Mouse (Mus musculus): Measurements from ENCODE around the gene Kcnj1.

The Kcnj1 gene

DNA sequence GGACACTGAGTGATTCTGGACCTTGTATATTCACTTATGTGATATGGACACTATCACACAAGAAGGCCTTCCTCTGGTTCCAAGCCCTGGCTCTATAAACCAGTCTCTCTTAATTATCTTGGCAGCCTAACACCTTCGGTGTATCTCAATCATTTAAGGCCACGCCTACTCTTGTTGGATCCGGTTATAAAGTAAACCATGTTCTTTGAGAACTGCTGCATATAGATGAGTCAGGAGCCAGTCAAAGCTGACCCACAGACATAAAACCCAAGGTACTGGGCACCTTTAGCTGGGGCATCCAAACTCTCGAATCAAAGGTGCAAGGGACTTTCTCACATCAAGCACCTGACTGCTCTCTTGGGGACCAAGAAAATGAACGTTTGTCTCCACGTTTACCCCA is at the start of gene Kcnj1:
Gene Kcnj1, plus strand, starts transcription at position 292 of the 400 bp plus-strand sequence.
- DNase-seq (ENCODE audit: low spot score in 2 of 2), result no peak

DNA sequence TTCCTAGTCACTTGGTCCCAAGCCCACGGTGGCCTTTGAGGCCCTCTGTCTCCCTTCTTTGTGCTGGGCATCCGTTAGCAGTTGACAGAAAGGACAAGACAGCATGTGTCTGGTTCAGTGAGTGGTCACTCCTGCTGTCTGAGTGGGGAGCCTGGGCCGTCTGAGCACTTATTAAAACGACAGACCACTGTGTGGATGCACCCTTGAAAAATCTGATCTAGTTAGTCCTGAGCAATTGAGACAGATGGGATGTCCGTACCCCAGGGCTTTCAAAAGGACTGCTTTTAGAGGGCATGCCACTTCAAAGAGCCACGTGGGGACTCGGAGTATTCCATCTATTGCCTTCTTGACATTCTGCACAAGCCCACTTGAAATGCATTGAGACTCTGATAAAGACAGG is 48.7 kb upstream of the Kcnj1 start:
- DNase-seq (ENCODE audit: low spot score in 2 of 2), result no peak

DNA sequence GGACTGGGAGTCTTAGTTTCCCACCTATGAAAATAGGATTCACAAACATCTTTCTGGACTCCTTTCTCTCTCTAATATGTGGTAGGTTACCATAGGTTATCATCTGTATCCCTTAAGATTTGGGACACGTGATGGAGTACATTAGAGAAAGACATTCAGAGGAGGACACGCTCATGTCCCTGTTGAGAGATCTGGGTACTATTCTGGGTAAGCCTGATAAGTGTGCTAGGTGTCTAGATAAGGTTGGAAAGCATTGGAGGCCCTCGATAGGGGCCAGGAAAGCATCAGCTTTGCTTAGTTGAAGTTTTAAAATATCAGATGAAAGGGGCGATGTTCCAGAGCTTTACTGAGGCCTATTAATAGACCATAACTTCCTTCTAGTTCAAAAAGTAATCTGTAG is 43.5 kb upstream of the Kcnj1 start:
- no peak for DNase-seq (ENCODE audit: low spot score in 2 of 2)

DNA sequence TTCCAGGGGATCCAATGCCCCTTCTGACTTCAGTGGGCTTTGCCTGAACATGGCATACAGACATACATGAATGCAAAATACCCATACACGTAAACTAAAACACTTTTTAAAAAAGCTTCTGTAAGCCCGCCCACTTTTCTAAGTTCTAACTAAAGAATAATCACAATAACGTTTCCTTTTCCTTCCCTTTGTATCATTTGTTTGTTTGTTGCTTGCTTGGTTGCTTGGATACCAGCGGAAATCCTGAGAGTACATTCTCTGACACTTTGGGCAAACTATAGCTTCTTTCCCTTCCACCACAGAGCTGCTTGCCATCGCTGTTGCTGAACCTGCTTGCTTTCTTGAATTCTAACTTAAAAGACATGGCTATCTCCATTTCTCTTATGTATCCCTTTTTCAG is 41.1 kb upstream of the Kcnj1 start:
- DNase-seq (ENCODE audit: low spot score in 2 of 2), result no peak

GRCm38 (mm10) chr9:32335389-32336150 is 36.7 kb upstream of the Kcnj1 start:
- no peak for DNase-seq (ENCODE audit: low spot score in 2 of 2)

GRCm38 (mm10) chr9:32340831-32341230 is 31.5 kb upstream of the Kcnj1 start:
- no peak for DNase-seq (ENCODE audit: low spot score in 2 of 2)

DNA sequence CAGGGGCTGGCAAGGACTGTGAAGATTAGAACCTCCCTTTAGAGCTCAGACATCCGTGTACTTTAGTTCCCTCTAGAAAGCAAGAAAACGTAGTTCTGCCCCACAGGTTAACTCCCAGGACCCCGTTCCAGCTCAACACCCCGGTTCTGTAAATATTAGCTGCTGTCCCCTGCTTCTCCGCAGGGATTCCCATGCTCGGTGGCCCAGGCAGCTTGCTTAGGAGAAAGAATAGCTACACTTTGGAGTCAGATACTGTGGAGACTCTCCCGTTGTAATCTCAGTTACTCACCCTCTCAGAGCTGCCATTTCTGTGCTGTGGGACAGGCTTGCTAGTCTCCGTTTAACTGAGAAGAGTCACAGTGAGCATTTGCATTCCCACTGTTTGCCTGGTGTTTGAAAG is 29.4 kb upstream of the Kcnj1 start:
- DNase-seq (ENCODE audit: low spot score in 2 of 2), result no peak

DNA sequence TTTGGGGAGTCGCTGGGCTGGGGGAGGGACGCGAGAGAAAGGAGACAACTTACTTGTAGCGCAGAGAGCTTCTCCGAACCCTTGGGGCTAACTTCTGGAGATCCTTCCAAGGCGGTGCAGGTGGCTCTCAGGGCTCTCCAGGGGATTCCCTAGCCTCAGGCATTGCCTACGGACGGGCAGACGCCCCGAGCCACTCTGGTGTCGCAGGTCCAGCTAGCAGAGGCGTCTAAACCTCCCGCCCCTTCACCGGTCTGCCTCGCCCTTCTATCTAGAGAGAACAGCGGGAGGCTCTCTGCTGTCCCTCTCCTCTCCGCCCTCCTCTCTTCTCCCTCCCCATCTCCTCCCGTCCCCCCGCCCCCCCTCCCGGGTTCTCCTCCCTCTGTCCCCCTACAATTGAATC is 28.2 kb upstream of the Kcnj1 start, which contains the start of gene Kcnj5:
Gene Kcnj5, minus strand, starts transcription at position 300 of the 400 bp plus-strand sequence.
- DNase-seq (ENCODE audit: low spot score in 2 of 2), result no peak

DNA sequence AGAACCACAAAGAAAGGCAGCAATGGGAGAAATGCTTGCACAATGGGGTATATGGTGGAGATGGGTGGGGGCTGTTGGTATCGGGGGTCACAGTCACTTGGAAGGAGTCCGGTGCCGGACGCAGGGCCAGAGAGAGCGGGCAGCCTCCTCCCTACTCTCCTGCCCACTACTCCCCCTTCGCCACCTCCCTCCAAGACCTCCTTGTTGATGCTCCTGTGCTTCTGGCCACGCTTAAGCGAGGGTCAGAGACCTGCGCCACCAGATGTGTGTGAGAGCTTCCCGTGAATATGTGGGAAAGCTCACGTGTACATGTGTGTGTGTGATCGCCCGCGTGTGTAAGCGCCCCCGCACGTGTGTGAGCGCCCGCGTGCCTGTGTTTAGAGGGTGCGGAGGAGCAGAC is 27.8 kb upstream of the Kcnj1 start:
- DNase-seq (ENCODE audit: low spot score in 2 of 2), result no peak

GRCm38 (mm10) chr9:32348096-32348495 is 24.2 kb upstream of the Kcnj1 start:
- no peak for DNase-seq (ENCODE audit: low spot score in 2 of 2)

DNA sequence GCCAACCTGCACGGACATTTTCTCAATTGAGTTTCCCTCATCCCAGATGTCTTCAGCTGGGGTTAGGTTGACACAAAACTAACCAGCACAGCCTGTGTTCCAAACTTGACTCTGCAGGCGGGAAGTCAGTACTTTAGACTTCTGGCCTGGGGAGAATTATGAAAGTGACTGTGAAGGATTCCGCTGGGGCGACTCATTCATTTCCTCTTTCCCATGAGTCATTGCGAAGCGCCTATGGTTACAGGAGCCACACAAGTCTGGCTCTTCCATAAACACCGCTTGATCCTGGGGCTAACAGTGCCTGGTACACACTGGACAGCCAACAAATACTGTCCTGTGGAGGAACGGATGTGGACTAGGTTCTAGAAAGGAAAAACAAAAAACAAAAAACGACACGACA is 22.9 kb upstream of the Kcnj1 start:
- DNase-seq (ENCODE audit: low spot score in 2 of 2), result no peak

DNA sequence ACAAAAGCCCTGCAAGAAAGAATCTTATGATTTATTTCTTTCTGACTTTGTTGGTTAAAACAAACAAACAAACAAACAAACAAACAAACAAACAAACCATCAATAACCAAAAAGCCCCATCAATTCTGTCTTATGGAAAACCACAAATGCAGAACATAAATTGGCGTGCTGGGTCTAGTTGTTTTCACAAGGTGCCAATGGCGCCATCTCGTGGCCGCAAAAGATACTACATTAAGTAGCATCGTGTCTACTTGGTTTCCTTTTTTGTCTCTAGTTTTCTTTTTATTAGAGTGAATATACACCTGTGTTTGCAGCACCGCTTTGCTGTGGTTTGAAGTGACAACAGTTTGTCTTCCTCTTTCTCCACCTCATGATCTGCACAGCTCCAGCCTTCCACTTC is 22.0 kb upstream of the Kcnj1 start:
- DNase-seq (ENCODE audit: low spot score in 2 of 2), result peak; percentile 25 to 50

GRCm38 (mm10) chr9:32360770-32361169 is 11.5 kb upstream of the Kcnj1 start:
- no peak for DNase-seq (ENCODE audit: low spot score in 2 of 2)

- DNase-seq (ENCODE audit: low spot score in 2 of 2), result no peak
Measured at GRCm38 (mm10) chr9:32368812-32369211, 3.5 kb upstream of the Kcnj1 start.

DNA sequence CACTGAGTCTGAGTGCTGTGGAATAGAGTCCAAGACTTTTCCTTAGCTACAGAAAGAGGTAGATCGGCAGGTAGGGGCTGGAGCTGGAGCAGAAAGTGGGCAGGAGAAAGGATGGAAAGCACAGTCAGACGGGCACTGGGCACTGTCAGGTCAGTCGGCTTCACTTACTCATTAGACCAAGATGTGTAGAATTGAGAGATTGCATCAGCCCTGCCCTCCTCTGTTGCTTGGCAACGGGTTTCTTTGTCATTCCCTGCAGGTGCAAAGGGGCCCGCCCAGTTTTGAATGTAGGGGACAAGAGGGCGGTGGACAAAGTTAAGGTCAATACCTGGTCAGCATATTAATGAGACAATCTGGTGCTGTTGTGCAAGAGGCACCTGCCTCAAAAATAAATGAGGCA is 2.9 kb upstream of the Kcnj1 start:
- no peak for DNase-seq (ENCODE audit: low spot score in 2 of 2)

DNA sequence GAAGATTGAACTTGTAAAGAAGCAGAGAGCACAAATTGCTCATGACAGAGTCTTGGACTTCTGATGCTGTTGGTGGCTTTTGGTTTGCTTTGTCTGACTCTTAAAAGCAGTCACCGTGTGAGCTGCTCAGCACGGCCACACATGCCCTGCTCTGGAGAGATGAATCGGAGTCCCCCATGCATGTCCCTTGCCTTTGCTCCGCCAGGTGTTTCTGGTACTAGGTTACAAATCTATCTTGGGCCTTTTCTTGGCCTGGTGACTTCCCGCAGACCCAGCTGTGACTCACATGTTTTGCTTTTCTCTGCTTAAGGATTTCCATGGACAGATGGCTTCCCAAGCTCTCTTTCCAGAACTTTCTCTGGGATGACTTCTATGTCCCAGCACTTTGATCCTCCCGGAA is 1.4 kb downstream of the Kcnj1 start:
- DNase-seq (ENCODE audit: low spot score in 2 of 2), result no peak

DNA sequence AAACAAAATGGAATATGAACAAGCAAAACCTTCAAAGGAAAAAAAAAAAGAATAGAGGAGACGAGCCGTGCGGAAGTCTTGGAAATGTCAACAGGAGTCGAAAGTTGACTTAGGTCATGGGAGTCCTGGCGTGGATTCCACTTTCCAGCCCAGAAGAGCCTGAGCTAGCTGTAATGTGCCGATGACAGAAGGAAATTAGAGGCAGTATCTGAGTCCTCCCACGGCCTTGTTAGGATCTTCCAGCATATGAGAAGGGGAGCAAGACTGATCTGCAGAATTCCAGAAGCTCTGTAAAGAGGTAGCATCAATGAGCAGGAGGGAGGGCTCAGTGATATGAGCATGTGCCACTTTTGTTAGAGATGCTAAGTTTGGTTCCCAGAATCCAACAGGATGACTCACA is 3.7 kb downstream of the Kcnj1 start:
- DNase-seq (ENCODE audit: low spot score in 2 of 2), result no peak

- no peak for DNase-seq (ENCODE audit: low spot score in 2 of 2)
Measured at GRCm38 (mm10) chr9:32376863-32377590, 4.7 kb downstream of the Kcnj1 start.

- no peak for DNase-seq (ENCODE audit: low spot score in 2 of 2)
Measured at GRCm38 (mm10) chr9:32384906-32385305, 12.6 kb downstream of the Kcnj1 start.

- DNase-seq (ENCODE audit: low spot score in 2 of 2), result no peak
Measured at GRCm38 (mm10) chr9:32388120-32388519, 15.8 kb downstream of the Kcnj1 start.

DNA sequence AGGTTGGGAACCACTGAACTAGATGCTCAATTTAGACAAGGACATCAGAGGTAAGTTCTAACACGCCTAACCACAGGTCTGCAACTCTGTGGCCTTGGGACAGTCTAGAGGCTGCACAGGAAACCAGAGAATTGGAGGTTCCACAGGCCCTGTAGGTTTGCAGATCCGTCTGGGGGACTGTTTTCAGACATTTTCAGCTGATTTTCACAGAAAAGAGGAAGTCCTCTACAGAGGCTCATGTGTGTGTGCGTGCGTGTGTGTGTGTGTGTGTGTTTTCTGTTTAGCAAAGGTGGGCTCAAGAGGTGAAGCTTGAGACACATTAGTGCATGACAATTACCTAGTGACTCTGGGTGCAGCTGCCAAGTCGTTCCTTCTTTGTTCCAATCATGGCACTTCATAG is 18.8 kb downstream of the Kcnj1 start:
- no peak for DNase-seq (ENCODE audit: low spot score in 2 of 2)

DNA sequence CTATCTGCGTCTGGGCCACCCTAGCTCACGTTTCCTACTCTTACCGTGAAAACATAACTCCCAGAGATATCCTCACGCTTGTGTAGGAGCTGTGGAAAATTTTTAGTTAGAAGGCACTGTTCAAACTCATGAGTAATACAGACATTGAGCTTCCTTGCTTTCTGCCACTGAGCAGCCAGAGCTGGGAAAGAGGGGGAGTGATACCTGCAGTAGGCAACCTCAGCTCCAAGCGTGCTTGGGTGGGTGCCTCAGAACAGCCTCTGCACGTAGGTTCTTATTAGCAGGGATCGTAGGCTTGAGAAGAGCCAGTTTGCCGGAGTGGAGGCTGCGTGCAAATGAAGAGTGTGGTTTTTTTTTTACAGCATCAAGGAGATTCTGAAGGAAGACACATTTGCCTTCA is 19.4 kb downstream of the Kcnj1 start:
- no peak for DNase-seq (ENCODE audit: low spot score in 2 of 2)

DNA sequence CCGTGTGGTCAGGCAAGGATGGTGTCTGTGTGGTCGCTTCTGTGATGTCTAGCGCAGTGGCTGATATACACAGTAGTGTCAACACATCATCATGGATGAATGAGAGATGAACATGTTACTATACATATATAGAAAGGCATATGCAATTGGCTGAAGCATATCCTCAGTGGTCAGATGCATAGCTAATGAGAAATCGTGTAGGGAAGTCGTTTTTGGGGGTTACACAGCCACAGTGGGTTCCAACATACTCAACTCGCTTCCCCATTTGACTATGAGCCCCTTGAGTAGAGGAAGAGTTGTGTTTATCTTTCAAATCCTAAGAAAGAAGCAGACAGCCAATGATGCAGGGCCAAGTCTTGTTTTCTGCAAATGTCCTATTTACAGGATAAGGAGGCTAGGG is 20.4 kb downstream of the Kcnj1 start:
- DNase-seq (ENCODE audit: low spot score in 2 of 2), result no peak
